Mouse (Mus musculus): ENCODE data around the gene Notch2.

The Notch2 gene

GRCm38 (mm10) chr3:97993920-97994545 is 19.3 kb upstream of the Notch2 start:
- DNase-seq (ENCODE audit: inconsistent age in 2 of 2, low spot score in 1 of 2) = peak in 1 of 2 experiments; percentile 76

GRCm38 (mm10) chr3:97994818-97995217 is 18.5 kb upstream of the Notch2 start:
- no peak for DNase-seq (ENCODE audit: inconsistent age in 2 of 2, low spot score in 1 of 2)

- peak in 1 of 2 experiments; percentile 63 for DNase-seq (ENCODE audit: inconsistent age in 2 of 2, low spot score in 1 of 2)
These were observed 15.0 kb upstream of the Notch2 start for GRCm38 (mm10) chr3:97998349-97998748.

- no peak for DNase-seq (ENCODE audit: inconsistent age in 2 of 2, low spot score in 1 of 2)
These were observed 9.8 kb upstream of the Notch2 start for GRCm38 (mm10) chr3:98003558-98003957.

- DNase-seq (ENCODE audit: inconsistent age in 2 of 2, low spot score in 1 of 2) = no peak
These were observed 9.1 kb upstream of the Notch2 start for GRCm38 (mm10) chr3:98004231-98004630.

- DNase-seq (ENCODE audit: inconsistent age in 2 of 2, low spot score in 1 of 2) = no peak
These were observed 8.0 kb upstream of the Notch2 start for GRCm38 (mm10) chr3:98005306-98005705.

- no peak for DNase-seq (ENCODE audit: inconsistent age in 2 of 2, low spot score in 1 of 2)
These were observed 7.2 kb upstream of the Notch2 start for GRCm38 (mm10) chr3:98006046-98006691.

GRCm38 (mm10) chr3:98006973-98007372 is 6.4 kb upstream of the Notch2 start:
- DNase-seq (ENCODE audit: inconsistent age in 2 of 2, low spot score in 1 of 2) = no peak

GRCm38 (mm10) chr3:98008143-98008542 is 5.2 kb upstream of the Notch2 start:
- no peak for DNase-seq (ENCODE audit: inconsistent age in 2 of 2, low spot score in 1 of 2)

GRCm38 (mm10) chr3:98009190-98009840 is 4.0 kb upstream of the Notch2 start:
- peak in 1 of 2 experiments; percentile 83 for DNase-seq (ENCODE audit: inconsistent age in 2 of 2, low spot score in 1 of 2)

GRCm38 (mm10) chr3:98013086-98013400 is 284 bp upstream of the Notch2 start:
- no peak for DNase-seq (ENCODE audit: inconsistent age in 2 of 2, low spot score in 1 of 2)

GRCm38 (mm10) chr3:98015205-98016171 is 2.2 kb downstream of the Notch2 start:
- peak in 1 of 2 experiments; percentile 53 for DNase-seq (ENCODE audit: inconsistent age in 2 of 2, low spot score in 1 of 2)

- peak; percentile 55 to 85 for DNase-seq (ENCODE audit: inconsistent age in 2 of 2, low spot score in 1 of 2)
These were observed 3.7 kb downstream of the Notch2 start for GRCm38 (mm10) chr3:98016901-98017591.

- DNase-seq (ENCODE audit: inconsistent age in 2 of 2, low spot score in 1 of 2) = no peak
These were observed 4.9 kb downstream of the Notch2 start for GRCm38 (mm10) chr3:98018187-98018586.

- DNase-seq (ENCODE audit: inconsistent age in 2 of 2, low spot score in 1 of 2) = peak in 1 of 2 experiments; percentile 33
These were observed 7.3 kb downstream of the Notch2 start for GRCm38 (mm10) chr3:98020431-98021229.

- peak in 1 of 2 experiments; percentile 80 for DNase-seq (ENCODE audit: inconsistent age in 2 of 2, low spot score in 1 of 2)
These were observed 11.0 kb downstream of the Notch2 start for GRCm38 (mm10) chr3:98024288-98024848.

- DNase-seq (ENCODE audit: inconsistent age in 2 of 2, low spot score in 1 of 2) = no peak
These were observed 12.2 kb downstream of the Notch2 start for GRCm38 (mm10) chr3:98025521-98025920.

- DNase-seq (ENCODE audit: inconsistent age in 2 of 2, low spot score in 1 of 2) = peak in 1 of 2 experiments; percentile 47
These were observed 12.9 kb downstream of the Notch2 start for GRCm38 (mm10) chr3:98025921-98026880.

All from adrenal gland, adult (tissue).